ENCODE assay signal across 9 mouse cellular contexts in genomic region chr8:57435768-57436436, GRCm38 (mm10). TPM values are rescaled to one million over a fixed set of nuclear protein-coding genes. Genes with fewer than 3 reads are reported as not detected.
A peak's percentile ranks its signal among the peaks of the same experiment; 100 is the strongest.
DNase-seq lines count a peak whose midpoint lies in the region; ATAC-seq lines count a peak whose summit lies in the region.
"Had no signal": no experiment of that assay in that cellular context is flagged by ENCODE, and none has a peak within 500 bp of the region (broad histone marks: within the 10 kb centered on the region; RNA-seq: fewer than 3 reads in every experiment).

No protein-coding gene starts in this region.

- H3K27me3 ChIP-seq in forebrain, embryonic 12.5 days = no peaks in the 10 kb centered on the region
- no peaks in the 10 kb centered on the region for H3K27me3 ChIP-seq in forebrain, embryonic 11.5 days (ENCODE audit: control insufficient read depth, insufficient read depth, low read length)

- peak; percentile 41; the same call in 1 of the 2 replicates for ATAC-seq in forebrain, embryonic 12.5 days (ENCODE audit: low FRiP score)
- ATAC-seq in forebrain, embryonic 11.5 days (replicated peaks; ENCODE audit: low FRiP score) = no peak
- ATAC-seq in inflammation-experienced regulatory T-cells, adult 6 months = peak; percentile 25
- ATAC-seq in megakaryocyte progenitor cell, adult 5-6 weeks (replicated peaks; ENCODE audit: poor library complexity) = peak; percentile 73

- H3K4me2 ChIP-seq in forebrain, embryonic 12.5 days = no peak overlapping the region
- no peak overlapping the region for H3K4me2 ChIP-seq in forebrain, embryonic 11.5 days (ENCODE audit: low read depth, low read length, severe bottlenecking)

- H3K9ac ChIP-seq in forebrain, embryonic 12.5 days = no peak overlapping the region
- no peak overlapping the region for H3K9ac ChIP-seq in forebrain, embryonic 11.5 days (ENCODE audit: low read length)
- H3K9ac ChIP-seq: liver, embryonic 14.5 days had no signal

- peaks cover 3% of the 10 kb centered on the region for H3K4me1 ChIP-seq in forebrain, embryonic 12.5 days
- no peaks in the 10 kb centered on the region for H3K4me1 ChIP-seq in forebrain, embryonic 11.5 days (replicated peaks; ENCODE audit: control insufficient read depth, insufficient read depth, low read length)

- no peaks in the 10 kb centered on the region for H3K9me3 ChIP-seq in forebrain, embryonic 12.5 days
- no peaks in the 10 kb centered on the region for H3K9me3 ChIP-seq in forebrain, embryonic 11.5 days (ENCODE audit: control insufficient read depth, low read length)

- peak overlapping the region; percentile 26; the same call in 1 of the 2 replicates for H3K27ac ChIP-seq in forebrain, embryonic 12.5 days
- H3K27ac ChIP-seq in forebrain, embryonic 11.5 days (ENCODE audit: low read depth, low read length) = no peak overlapping the region
- H3K27ac ChIP-seq: liver, embryonic 14.5 days had no signal

- DNase-seq in forebrain, embryonic 11.5 days (ENCODE audit: low spot score) = no peak
- DNase-seq in 416B (ENCODE audit: low read depth) = peak; percentile 95
- DNase-seq in cerebellum, adult 9-10 months = peak; percentile 84
- no peak for DNase-seq in ovary, postnatal 36 days (ENCODE audit: low spot score)
- no peak for DNase-seq in embryo, embryonic 10 days (ENCODE audit: low spot score)

- WGBS in forebrain, embryonic 12.5 days = 62% methylated on average over 18 of the region's 18 CpGs
- 68% methylated on average over 18 of the region's 18 CpGs for WGBS in forebrain, embryonic 11.5 days

- no peaks in the 10 kb centered on the region for H3K36me3 ChIP-seq in forebrain, embryonic 12.5 days (replicated peaks)
- no peaks in the 10 kb centered on the region for H3K36me3 ChIP-seq in forebrain, embryonic 11.5 days (ENCODE audit: control insufficient read depth, insufficient read depth, low read length)

- H3K4me3 ChIP-seq in forebrain, embryonic 12.5 days (replicated peaks) = no peak overlapping the region
- no peak overlapping the region for H3K4me3 ChIP-seq in forebrain, embryonic 11.5 days (ENCODE audit: low read depth, low read length)

RNA-seq across cellular contexts. Expression of gene Scrg1, which starts 19.8 kb away (rescaled TPM):
- 0.81 and 1.4 TPM in 2 replicates for polyA plus RNA-seq in forebrain, embryonic 12.5 days (2016; fragmentation: Nextera tagmentation; extraction: Ambion mirVana)
- polyA plus RNA-seq in forebrain, embryonic 11.5 days (2014; fragmentation: Nextera tagmentation; extraction: Ambion mirVana) = not detected in 2 replicates
- polyA plus RNA-seq in inflammation-experienced regulatory T-cells, adult 6 months (2017; shearing (Covaris generic)) = not detected
- total RNA-seq in megakaryocyte progenitor cell, adult 5-6 weeks (2015) = 0.88 and 1.6 TPM in 2 replicates
- not detected in 2 replicates for total RNA-seq in megakaryocyte progenitor cell, adult 5-6 weeks (2017)
- polyA plus RNA-seq: liver, embryonic 14.5 days had no signal

RNA-seq across cellular contexts. Expression of gene Sap30, which starts 51.8 kb away (rescaled TPM):
- polyA plus RNA-seq in forebrain, embryonic 12.5 days (2016; fragmentation: Nextera tagmentation; extraction: Ambion mirVana) = 128 and 131 TPM in 2 replicates
- 131 and 140 TPM in 2 replicates for polyA plus RNA-seq in forebrain, embryonic 11.5 days (2014; fragmentation: Nextera tagmentation; extraction: Ambion mirVana)
- 1 to 10 TPM in 1 of 3 experiments, under 1 TPM in 1, not detected in 1; 0.39 to 2.6 TPM for polyA plus RNA-seq in inflammation-experienced regulatory T-cells, adult 6 months (2017; shearing (Covaris generic))
- total RNA-seq in megakaryocyte progenitor cell, adult 5-6 weeks (2015) = 56.9 and 60.7 TPM in 2 replicates
- total RNA-seq in megakaryocyte progenitor cell, adult 5-6 weeks (2017) = 73.0 and 90.5 TPM in 2 replicates

Comparison
In these comparisons a context has a peak if more than half of its experiments do, and no peak if none do; other contexts are left out.
1. DNase-seq: peak in 416B (single experiment) and cerebellum, adult 9-10 months (single experiment); none in forebrain, embryonic 11.5 days (single experiment), ovary, postnatal 36 days (single experiment) and embryo, embryonic 10 days (single experiment).
2. RNA of gene Sap30, which starts 51.8 kb away (polyA plus RNA-seq): 131 to 140 TPM in forebrain, embryonic 11.5 days and 128 to 131 TPM in forebrain, embryonic 12.5 days; 0.39 to 2.6 TPM in inflammation-experienced regulatory T-cells, adult 6 months; every median in the first group is over 10 times any median in the second.